Mouse (Mus musculus) brain, embryonic 18.5 days (tissue): ENCODE measurements at regions not wholly inside any gene's neighbourhood (a gene's known extent, or its start where the extent isn't known, plus 50 kb on each side); places are given as distances from the start of the nearest gene placed in this dataset.

ENCODE experiments used
- DNase-seq: peaks from one replicate; pipeline ENCODE4 v3.0.0-alpha.2; 2012; ENCODE audit warnings: low read depth, low spot score

DNA sequence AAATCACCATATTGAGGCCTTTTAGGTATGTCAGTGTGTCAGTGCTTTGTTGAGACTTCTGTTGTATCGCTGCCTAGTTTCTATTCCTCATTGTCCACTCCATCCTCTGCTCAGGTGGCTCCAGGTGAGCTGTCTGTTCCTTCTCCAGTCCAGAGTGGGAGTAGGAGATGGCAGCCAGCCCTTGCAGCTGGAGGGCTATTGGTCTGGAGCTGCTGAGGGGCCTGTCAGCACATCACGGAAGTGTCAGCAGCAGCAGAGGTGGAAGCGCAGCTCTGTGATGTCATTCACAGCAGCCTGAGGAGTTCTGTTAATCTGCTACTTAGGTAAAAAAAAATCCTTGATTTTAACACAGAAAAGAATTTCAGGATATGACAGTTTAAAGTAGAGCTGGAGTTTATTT lies 126.0 kb upstream of the Adra1b start:
- no peak for DNase-seq

DNA sequence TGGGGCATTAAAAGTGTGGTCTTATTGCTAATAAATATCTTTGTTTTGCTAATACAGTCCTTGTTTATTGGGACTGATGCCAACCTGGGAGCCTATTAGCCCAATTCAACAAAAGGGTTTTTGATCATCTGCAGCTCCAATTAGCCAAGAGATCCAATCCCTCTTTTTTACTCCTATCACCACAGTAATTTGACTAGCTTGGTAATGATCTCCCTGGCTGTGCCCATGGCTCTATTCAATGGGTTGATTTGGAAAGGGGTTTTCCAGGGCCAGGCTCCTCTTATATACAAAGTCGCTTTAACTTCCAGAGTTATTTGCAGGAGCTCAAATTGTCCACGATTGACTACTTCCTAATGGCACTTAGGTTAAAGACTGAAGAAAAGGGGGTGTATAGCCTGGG lies 145.1 kb upstream of the Adra1b start:
- DNase-seq = no peak

DNA sequence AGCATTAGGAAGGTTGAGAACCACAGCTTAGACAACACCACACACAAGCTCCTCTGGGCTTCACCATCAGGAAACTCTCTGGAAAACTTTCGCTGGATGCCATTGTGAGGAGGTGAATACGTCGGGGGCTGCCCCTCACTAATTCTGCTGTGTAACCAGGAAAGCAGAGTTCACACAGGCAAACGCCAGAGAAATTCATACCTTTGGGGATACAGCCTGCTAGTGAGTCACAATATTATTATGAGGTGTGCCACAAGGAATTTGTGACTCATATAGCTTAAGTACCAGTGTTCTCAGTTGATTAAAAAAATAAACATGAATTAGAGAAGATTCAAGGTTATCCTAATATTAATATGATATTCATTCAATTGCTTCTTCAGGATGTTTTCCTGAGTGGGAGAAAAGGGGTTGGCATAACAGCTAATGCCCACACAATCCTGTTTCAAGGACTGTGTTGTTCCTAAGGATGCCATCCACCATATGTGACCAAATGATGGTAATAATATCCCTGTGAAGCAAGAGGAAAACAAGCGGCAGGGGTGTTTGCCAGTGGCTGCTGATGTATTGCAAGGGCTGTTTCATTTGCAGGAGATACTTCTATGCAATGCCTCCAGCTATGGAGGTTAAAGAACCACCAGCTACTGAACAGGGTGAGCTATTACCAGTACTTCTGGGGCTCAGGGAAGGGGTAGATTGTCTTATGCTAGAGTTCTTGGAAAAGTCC lies 148.4 kb upstream of the Adra1b start:
- no peak for DNase-seq

DNA sequence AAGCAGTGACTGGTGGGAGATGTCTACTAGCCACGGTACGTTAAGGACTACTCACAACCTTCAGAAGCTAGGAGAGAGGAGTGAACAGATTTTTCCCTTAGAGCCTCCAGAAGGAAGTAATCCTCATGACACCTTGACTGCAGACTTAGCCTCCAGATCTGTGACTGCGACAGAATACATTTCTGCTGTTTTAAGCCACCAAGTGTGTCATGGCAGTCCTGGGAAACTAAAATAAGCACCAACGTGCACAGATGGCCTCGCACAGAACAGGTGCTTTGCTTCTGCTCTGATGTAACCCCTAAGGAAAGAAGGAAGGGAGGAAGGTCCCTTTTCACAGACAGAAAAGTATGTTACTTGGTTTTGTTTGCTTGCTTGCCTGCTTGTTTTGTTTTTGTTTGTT lies 151.5 kb upstream of the Adra1b start:
- DNase-seq = no peak

DNA sequence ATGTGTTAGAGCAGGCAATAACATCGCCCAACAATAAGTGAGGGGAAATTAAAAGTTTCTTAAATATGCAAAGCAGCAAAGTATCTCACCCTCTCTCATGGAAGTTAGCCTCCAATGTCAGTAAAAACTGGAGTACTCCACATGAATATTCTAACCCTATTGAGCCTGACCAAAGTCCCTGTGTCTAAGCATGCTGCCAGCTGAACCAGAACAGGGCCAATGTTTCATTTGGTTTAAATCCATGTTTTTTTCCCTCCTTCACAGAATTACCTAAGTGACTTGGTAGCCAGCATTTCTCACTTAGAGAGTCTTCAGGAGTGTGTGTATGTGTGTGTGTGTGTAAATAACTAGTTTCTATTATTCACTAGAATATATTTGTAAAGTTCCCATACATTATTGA lies 161.4 kb upstream of the Adra1b start:
- DNase-seq = no peak

DNA sequence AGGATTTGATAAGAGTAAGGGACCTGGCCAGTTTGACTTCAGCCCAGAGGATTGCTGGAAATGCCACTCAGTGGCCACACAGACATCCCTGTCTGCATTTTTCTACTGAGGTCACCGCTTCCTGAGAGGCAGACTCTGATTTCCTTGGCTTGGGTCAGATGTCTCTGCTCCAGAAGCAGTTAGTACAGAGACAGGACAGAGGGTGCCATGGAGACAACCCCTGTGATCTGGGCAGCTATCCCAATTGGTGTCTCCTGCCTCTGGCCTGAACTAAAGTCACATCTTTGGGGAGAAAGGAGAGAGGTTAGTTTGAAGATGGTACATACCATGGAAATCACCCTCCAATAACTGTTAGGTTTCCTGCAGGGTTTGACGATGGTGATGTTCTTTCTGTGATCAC lies 165.2 kb upstream of the Adra1b start:
- no peak for DNase-seq

DNA sequence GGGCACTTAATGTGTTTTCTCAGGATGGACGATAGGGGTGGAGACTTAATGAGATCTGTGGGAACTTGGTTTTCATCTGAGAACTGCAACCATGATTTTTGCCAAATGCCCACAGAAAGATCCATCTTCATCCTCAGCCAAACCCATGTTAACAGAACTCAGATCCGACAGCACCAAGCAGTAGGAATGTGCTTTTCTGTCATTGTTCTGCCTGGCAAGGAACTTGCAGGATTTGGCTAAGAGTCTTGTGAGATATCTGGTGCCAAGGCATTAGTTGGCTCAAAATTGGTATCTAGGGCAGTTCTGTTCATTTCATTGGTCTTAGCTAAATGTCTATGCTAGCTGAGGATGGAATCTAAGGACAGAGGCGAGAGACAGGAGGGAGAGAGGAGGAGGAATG lies 182.7 kb upstream of the Adra1b start:
- peak; percentile 6 for DNase-seq

DNA sequence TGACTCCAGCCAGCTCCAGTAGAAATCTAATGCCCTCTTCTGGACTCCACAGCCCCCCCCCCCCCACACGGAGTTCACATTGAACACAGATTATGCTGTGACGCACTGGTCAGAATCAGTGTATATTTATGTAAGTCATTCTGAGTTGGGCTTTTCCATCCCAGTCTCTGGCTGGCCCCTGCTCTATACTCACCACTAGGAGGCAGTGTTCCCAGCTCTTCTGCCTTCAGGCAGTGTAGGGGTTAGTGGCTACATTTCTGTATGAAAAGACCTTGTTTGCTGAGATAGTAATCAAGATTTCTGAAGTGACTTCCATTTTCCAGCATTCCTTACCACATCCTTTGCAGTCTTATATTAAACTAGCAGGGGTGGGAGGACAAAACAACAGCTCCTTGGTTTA lies 185.9 kb upstream of the Adra1b start:
- no peak for DNase-seq

DNA sequence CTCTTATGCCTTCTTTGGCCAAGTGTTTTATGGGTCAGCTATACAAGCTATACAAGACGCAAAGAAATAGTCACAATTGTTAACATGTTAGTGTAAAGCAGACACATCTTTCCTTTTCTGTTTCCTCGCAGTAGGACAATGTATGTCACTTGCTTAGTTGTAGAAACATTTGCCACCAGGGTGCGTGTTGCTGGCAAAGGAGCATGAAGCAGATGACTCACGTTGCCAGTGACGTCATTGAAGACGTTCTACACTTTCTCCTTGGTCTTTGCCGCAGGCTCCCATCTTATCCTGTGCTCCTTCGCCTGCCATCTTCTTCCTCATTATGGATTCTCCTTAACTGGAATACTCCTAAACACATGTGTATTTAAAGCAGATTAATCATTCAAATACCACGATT lies 188.5 kb upstream of the Adra1b start:
- DNase-seq = no peak

DNA sequence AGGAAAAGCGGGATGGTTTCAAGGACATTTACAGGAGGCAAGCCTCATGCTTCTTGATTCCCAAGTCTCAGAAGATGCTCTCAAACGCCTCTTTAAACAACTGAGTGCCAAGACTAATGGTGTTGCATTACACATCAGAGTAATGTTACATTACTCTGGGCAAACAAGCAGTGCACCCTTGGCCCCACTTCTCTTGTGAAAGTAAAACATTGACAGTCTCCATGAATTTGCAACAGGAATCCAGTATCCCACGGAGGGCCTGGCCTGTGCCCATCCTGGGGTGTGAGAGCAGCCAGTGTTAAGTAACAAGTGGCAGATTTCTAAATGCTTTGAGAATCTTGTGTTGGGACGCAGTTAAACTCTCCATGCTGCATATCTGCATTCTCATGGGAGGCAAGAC lies 194.3 kb upstream of the Adra1b start:
- no peak for DNase-seq

DNA sequence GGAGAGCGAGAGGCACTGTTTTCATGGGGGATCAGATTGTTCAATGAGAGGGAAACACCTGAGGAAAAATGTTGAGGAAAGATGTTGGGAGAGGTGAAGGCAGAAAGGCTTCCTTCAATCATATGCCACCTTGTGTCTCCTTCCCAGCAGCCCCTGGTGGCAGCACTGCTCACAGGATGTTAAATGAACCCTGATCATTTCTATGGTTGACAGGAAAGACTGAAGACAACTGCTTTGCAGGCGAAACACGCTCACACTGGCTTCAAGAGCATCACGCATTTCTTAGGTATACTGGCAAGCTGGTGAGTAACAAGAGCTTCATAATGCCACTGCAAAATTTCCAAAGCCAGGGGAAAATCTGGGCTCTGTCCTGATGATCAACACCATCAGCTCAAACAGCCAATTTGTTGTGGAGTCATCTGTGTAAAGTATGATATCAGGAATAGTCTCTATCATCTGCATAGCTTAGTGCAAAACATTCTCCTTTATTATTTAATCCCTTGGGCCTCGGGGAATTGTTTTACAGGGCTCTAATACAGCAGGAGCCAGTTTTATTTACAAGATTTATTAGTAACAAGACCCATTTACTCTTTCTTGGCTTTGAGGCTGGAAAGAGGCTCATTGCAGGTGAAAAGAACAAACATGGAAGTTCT lies 202.3 kb upstream of the Adra1b start:
- DNase-seq = no peak

DNA sequence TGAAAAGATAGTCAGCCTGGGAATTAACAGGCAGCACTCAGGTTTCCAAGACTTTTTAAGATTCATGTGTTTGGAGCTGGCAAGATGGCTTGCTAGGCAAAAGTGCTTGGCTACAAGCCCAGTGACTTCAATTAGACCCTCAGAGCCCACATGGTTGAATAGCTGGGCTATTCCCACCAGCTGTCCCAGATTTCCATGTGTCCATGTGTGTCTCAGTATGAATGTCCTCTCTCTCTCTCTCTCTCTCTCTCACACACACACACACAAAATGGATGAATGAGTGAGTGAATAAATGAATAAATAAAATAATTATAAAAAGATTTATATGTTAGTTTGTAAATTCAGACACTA lies 202.8 kb upstream of the Adra1b start:
- DNase-seq = peak; percentile 30

DNA sequence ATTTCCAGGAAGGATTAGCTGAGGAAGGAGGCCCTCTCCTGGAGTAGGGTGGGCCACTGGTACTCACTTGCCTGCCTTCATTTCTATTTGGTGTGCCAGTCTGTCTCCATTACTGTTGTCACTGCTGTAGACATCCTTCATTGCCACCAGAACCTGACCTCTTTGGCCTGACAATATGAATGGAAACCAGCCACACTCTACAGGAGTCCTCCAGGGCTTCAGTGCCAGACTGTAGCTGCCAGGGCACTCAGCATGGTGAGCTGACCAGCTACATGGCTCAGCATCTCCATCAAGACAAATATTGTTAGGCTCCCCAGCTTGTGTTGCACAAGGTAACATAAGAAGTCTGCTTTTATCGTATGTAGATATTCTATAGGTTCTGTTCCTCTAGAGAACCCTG lies 205.2 kb upstream of the Adra1b start:
- no peak for DNase-seq

DNA sequence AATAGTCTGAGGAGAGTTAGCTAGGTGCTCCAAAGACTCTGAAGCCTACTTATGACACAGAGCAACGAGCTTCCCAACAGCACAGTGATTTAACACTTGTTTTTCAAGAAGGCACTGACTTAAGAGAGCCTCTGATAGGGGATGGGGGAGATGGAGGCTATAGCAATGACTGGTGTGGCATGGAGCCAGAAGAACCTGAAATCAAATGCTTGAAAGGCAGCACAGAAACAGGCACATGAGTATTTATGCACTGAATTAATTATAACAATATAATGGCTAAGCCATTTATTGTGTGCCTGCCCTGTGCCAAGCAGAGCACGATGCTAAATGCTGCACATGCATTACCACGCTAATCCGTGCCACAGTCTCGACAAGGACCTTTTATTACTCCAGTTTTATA lies 210.5 kb upstream of the Adra1b start:
- DNase-seq = no peak

DNA sequence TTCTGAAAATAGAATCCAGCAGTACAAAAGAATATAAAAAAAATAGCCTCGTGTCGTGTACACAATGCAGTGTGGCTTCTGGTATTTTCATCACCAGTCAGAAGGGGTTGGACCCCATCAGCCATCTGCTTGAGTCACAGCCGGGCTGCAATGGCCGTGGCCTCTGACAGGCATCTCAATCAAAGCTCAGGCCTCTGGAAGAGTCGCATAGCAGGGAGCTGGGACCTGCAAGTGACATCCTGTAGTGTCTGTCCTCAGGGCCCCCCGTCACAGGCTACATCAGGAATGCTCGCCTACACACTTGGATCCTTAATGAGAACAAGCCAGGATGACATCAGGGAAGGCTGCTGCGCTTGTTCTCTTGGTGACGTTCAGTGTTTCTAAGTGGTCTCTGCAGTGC lies 226.1 kb upstream of the Adra1b start:
- DNase-seq = no peak

DNA sequence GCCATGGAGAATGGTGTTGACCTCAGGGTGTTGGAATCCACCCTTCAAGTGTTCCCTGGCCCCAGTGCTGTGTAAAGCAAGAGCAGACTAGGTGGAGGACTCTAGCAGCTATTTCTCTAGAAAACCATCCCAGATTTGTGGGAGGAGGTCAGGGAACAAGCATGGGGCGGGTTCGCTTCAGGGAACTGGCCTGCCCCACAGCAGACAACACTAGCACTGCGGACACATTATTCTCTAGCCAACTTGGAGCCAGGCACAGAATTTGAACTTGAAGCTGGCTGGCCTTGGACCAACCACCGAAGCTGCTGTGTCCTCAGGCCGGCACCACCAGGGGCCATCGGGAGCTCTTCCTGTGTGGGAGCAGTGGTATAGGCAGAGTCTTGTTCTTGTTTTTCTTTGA lies 227.5 kb upstream of the Adra1b start:
- DNase-seq = no peak

DNA sequence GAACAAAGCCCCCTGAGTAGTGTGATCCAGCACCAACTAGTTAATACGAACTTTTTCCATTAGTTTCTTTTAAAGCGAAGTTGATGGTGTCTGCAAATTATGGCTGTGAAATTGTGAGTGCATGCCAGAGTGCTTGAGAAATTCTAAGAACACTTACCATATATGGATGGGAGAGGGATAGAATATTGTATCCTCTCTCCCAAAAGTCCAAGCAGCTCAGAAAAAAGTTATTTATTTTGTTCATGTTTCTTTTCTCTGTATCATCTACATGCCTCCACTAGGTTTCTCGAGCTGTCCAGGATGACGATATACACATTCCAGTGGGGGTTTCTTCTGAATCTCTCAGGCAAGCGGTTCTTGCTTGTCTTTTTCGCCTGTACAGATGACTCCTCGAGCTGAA lies 232.2 kb upstream of the Adra1b start:
- no peak for DNase-seq

DNA sequence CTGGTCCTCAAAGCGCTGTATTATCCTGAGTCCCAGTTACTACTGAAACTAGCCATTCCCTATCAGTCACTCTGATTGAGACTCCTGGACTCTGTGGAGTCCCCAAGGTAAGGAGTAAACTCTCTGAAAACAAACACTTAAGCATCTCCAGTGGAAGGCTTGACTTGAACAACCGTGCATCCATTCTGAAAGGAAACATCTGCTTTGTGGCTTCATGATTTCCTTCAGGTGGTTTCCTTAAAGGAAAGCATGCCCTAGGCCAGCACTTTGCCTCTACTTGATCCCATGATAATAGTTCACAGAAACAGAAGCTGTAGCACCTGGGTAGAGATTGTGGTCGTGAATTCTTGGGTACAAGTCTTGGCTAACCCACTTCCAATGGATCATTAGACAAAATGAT lies 235.0 kb upstream of the Adra1b start:
- DNase-seq = no peak

DNA sequence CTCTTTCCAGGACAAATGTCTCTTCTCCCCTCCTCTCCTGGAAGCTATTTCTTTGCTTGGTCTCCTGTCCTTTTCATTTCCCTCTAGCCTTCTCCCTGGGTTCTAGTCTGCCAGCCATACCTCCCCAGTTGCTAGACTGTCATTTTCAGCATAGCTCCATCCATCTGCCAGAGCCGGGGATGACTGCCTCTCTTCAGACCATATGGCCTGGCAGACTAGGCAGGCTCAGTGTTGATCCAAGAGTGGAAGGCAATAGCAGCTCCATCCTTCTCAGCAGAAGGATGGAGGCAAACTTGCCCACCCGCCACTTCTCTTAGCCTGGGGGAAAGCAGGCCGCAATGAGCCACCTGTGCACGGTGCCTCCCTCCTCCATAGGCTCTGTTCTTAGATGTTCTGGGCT lies 242.0 kb upstream of the Adra1b start:
- peak; percentile 14 for DNase-seq

DNA sequence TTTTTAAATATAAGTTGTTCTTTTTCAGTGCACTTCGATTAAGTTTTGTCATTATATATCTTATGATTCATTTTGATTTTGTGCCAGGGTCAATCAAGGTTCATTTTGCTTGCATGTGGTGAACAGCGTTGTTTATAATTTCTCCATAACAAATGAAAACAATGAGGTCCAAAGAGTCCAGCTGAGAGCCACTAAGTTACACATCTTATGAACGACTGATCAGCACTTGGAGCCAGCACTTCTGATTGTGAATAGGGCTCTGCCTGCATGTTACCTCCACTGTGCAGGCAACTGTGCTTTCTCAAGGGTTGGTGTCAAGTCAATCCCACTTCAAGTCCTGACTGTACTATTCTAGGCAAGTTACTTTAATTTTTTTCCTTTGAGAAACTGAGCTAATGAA lies 243.5 kb upstream of the Adra1b start:
- DNase-seq = no peak

DNA sequence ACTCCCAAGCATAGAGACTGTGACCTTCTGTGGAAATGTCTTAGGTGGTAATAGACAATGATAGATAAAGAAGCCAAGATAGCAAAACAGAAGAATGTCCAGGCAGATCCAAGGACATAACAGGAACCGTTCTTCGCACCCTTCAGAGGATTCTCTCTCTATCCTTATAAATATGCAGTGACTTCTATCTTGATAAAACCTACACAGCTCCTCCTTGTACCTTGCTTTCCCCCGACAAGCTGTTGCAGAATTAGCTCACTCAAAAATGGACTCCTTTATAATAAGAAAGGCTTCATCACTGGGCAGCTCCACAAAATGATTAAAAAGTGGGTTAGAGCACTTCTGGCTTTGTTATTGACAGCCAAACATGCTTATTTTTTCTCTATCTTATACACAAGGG lies 245.4 kb upstream of the Adra1b start:
- DNase-seq = no peak

DNA sequence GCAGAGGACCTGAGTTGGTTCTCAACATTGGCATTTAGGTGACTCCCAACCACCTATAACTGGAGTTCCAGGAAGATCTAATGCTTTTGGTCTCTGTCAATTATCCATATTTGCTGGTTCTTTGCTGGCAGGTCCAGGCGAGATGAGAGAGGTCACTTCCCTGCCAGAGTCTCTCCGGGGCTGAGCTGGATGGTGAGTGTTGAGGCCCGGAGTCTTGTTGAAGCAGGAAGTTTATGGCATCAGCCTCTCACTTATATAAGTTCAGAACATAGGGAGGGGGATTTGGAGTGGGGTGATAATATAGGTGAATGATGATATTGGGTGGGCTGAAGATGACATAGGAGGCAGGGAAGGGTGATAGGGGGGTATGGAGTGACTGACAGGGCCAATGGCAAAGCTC lies 246.3 kb upstream of the Il12b start:
- DNase-seq = no peak

DNA sequence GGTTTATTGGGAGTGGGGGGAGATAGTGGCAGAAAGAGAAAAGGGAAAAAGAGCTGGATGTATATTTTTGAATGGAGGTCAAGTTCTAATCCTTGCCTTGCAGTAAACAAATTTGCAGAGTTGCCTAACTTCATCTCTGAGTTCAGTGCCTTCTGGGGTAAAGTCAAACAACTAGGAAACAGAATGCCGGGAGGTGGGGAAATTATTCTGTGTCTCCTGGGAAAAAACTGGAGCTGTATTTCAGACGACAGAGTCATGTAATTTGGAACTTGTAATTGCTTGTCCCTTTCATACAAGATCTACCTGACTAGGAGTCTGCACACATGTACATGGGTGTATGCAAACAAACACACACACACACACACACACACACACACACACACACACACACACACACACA lies 244.3 kb upstream of the Il12b start:
- no peak for DNase-seq

DNA sequence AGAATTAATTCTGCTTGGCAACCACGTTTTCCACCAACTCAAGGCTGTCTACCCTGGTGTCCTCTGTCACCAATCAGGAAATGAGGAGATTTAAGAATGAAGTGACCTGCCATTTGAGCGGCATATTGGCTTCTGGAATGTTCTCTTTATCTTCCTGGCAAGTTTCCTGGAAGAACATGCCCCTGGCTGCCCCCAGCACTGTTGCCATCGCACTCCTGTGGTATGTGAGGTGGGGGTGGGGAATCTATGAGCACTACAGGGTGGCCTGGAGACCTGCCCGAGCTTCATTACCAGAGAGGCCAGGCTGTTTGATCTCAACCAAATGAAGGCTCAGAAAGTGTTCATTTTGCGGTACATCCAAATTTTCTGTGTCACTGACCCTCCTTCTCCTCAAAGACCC lies 243.8 kb upstream of the Il12b start:
- DNase-seq = no peak
